Mouse (Mus musculus): Measurements from ENCODE around the gene Tgfbr3. TPM values are rescaled to one million over a fixed set of nuclear protein-coding genes. Genes with fewer than 3 reads are reported as not detected.

Tgfbr3 gene
- total RNA-seq, 2 experiments from 2014 or later, result 214 to 231 TPM

DNA sequence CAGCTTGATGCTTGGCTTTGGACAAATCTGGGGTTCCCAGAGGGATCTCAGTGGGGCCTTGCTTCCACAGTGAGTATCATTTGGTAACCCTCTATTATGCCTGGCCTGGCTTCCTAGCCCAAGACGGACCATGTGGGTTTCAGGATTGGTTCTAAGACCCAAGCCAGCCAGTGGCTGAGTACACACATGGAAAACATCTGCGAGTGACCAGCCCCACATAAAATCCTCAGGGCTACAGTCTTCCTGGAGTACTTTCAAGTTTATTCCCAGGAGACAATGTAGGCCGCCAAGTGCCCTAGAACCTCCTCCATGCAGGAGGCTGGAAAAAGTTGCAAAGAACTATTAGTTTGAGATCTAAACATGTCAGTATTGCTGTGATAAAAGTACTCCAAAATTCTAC lies 172.6 kb downstream of the Tgfbr3 start:
- no peak for DNase-seq (ENCODE audit: low spot score in 2 of 2)

DNA sequence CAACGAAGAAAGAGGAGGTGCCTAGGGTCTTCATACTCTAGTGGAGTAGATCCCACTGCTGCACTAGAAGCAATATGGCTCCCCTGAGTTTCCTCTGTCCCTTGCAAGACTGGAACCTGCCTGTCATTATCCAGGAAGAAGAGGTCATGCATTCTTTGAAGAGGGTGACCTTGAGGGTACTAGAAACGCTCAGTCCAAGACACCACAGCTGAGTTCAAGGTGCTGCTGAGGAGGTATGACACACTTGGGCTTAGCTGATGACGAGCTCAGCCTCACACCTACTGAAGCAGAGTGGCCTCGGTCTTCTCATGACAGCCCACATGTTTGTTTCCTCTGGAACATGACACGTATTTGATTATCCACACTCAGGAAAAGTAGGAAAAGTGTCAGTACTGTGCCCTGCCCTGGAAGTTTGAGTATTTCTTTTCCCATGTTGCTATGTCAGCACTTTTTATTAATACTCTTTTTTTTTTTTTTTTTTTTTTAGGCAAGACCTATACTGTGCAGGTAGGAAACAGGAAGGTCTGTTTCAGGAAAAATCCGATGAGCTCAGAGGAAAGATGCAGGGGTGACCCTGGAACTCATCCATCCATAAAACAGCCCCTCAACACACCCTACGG lies 176.7 kb downstream of the Tgfbr3 start:
- no peak for DNase-seq (ENCODE audit: low spot score in 2 of 2)

DNA sequence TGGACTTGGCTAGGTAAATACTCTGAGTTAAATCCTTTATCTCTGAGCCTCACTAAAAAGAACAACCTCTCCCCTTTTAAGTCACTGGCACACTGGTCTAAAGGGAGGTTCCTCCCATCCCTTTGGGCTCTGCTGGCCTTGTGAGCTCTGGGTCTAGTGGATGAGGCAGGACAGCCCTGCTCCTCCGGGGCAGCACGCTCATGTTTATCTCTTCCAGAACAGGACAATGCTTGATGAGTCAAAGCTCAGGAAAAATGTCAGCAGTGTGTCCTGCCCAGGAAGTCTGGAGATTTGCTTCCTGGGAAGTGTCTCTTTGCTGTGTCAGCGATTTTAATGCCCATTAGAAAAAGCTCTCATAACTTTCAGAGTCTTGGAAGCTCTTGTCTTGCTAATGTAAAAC lies 177.6 kb downstream of the Tgfbr3 start:
- DNase-seq (ENCODE audit: low spot score in 2 of 2), result no peak

DNA sequence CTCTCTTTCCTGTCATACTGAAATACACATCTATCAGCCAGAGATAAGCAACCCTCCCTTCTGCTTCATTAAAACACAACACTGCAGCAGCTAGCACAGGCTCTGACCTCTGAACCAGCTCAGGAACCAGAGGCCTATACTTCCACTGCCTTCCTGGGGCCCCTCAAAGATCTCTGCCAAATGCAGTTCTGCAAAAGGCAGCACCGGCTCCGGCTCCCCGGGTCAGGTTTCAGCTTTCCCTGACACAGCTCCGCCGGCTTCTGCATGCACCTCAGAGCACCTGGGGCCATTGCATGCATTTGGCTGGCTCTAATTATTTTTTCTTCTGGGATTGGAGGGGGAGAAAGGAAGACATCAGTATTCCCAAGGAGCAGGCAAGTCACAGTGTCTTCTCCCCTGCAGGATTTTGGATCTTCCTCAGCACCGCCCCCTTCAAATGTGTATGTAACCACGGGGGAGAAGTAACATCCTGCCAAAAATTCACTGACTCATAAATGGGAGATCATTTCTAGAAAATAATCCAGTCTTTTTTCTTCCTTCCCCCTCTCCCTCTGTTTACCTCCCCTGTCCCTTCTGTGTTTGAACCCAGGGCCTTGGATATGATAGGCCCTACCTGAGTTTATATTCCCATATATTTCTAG lies 178.4 kb downstream of the Tgfbr3 start:
- DNase-seq (ENCODE audit: low spot score in 2 of 2), result no peak

DNA sequence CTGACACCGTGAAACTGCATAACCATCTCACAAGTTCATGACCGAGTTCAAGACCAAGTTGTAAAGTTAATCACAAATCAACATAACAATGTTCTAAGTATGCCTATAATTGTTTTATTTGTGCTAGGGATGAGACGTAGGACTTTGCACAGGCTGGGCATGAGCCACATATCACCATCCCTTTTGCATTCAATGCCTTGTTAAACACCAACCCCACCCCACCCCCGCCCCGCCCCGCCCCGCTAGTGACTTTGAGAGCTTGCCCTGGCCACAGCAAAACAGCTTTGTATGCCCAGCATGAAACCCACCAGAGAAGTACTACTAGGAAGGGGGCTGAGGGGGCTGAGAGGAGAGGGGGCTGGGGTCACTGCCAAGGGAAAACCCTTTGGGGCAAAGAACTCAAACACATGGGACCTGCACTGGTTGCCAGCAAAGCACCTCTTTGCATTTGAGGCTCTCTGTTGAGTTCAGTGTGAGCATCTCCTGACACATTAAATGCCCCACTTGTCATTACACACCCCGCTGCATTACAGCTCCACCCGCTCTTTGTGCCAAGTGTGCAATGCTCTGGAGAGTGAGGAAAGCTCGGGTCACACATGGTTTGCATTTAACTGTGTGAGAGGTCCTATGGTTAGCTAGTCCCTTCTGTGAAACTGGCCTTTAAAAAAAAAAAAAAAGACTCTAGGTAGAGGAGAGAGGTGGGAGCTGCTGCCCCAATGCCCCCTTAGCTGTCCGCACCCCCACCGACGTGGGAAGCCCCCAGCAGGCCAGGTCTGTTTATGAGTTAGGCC lies 179.1 kb downstream of the Tgfbr3 start:
- DNase-seq (ENCODE audit: low spot score in 2 of 2), result no peak

DNA sequence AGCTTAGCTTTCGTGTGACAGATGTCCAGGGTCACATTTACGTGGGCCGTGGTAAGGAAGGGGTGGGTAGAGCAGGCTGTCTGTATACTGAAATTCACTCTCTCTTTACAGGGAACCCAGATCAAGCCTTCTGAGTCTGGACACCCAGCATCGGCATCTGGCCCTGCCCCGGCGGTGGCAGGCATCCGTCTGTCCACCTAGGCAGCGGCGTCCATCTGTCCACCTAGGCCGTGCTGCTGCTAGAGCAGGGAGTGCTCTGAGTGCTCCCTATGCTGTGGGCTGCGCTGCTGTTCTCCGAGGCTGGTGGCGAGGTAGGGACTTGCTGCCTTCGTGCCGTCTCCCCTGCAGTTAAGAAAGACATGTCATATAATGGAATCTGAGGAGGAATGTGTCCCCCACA lies 180.0 kb downstream of the Tgfbr3 start:
- no peak for DNase-seq (ENCODE audit: low spot score in 2 of 2)

DNA sequence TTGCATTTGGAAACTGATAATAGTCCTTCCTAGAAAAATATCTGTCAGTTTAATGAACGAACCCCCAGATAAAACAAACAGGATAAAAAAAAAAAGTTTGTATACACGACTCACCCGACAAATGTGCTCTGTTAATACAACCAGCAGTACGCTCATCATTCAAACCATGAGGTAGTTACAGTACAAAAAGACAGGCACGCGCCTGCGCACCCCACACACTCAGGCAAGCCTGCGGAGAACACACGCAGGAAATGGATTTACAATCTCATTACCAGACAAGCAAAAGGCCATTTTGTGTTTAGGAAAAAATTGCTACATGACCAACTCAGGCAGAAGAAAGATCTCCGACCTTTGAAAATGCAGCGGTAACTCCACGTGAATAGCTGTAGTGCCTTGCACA lies 182.6 kb downstream of the Tgfbr3 start:
- no peak for DNase-seq (ENCODE audit: low spot score in 2 of 2)

DNA sequence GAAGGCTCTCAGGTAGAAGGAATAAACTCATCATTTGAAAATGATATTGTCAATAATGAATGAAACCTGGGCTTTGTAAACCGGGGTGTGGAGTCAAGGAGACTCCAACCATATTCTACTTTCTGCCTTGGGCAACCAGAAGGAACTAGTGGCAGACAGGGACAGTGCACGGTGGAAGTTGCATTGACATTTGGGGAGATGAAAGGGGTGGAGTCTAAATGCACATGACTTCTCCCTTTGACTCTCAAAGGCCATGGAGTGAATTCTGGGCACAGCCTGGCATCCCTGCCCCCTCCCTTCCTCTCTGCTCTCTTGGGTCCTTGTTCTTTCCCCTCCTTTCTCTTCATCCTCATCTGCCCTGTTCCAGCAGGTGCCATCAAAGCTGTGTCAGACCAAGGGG lies 183.3 kb downstream of the Tgfbr3 start:
- DNase-seq (ENCODE audit: low spot score in 2 of 2), result no peak

DNA sequence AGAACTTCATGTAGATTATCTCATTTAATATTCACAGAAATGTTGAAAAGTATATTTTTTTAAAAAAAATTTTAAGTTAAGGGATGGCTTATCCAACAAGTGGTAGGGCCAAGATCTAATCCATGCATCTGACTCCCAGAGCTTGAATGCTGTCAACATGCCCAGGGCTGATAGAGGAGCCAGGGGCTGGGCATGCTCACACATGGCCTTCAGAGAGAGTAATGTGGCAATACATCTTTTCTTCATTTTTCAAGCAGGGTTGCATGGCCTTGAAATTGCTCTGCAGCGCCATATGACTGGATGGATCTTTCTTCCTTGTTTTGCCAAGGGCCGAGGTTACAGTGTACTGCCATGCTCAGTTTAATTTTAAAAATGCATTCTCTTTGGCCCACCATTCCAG lies 185.8 kb downstream of the Tgfbr3 start:
- no peak for DNase-seq (ENCODE audit: low spot score in 2 of 2)

DNA sequence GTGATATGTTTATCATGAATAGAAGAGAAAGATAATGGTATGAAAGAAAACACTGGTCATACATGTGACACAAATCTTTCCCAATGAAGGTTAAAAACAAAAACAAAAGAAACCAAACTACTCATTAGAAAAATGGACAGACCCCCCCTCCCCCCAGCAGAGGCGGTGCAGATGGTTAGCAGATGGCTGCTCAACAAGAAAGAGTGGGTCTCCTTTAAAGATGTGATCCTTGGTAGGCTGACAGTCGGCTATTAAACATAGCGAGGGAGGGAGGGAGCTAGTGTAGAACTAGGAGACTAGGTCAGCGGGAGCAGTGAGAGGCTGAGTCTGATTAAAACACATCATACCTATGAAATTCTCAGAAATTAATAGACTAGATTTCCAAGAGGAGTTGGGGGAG lies 186.5 kb downstream of the Tgfbr3 start:
- DNase-seq (ENCODE audit: low spot score in 2 of 2), result no peak

DNA sequence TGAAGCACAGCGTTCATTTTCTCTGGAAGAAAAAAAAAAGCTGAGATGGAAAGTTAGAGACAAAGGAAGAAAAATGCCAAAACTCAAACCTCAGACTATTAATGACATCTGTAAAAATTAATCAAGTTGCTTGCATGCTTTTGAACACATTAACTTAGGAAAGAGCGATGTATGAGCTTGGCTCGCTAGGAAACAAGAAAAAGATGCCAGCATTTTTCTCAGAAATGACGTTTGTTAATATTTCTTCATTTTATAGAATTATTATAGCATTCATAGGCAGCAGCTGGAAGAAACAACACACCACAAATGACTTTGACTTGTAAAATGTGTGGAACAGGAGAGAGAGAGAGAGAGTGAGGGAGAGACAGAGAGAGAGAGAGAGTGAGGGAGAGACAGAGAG lies 187.7 kb downstream of the Tgfbr3 start:
- DNase-seq (ENCODE audit: low spot score in 2 of 2), result no peak

DNA sequence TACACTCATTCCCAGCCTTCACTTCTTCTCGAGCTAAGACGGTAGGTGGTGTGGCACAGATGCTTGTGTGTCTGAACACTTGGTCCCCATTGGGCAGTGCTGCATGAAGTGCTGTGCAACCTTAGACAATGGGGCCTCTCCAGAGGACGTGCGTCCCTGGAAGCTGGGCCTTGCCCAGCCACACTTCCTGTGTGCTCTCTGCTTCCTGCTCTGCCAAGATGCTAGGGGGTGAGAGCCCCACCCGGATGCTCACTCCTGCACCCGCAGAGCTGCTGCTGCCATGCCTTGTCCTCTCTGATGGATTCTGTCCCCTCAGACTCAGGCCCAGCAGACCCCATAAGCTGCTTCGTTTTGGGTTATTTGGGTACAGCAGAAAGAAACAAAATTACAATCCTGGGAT lies 188.3 kb downstream of the Tgfbr3 start:
- no peak for DNase-seq (ENCODE audit: low spot score in 2 of 2)

DNA sequence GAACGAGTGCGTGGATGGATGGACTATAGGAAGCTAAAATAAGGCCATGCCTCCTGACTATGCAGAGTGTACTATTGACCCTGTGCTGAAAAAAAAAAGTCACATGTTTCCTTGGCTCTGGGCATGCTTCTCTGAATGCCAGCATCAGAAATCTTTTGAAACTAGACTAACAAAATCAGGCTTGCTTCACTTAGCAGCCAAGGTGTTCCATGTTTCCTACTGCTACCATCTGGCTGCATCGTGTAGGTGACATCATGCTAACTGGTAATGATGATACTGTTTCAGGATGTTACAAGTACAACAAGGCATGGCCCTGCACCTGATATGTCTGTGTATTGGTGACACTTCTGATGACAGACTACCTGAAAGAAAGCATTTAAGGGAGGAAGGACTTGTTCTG lies 189.8 kb downstream of the Tgfbr3 start:
- DNase-seq (ENCODE audit: low spot score in 2 of 2), result no peak

DNA sequence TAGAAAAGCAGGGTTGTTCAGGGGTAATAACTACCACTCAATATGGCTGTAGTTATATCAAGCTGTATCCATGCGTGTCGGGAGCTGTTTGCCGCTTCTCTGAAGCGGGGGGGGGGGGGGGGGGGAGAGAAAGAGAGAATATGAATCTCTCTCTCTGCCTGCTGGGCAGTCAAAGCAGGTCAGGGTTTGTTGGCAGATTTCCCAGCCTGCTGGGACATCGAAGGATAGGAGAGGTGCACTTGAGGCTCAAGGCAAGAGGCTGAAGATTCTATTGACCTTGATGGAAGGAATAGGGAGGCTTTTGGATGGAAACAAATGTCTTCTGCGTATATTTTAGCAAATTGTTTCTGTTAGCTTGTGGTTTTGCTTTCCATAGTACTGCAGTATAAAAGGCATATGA lies 190.4 kb downstream of the Tgfbr3 start:
- no peak for DNase-seq (ENCODE audit: low spot score in 2 of 2)

DNA sequence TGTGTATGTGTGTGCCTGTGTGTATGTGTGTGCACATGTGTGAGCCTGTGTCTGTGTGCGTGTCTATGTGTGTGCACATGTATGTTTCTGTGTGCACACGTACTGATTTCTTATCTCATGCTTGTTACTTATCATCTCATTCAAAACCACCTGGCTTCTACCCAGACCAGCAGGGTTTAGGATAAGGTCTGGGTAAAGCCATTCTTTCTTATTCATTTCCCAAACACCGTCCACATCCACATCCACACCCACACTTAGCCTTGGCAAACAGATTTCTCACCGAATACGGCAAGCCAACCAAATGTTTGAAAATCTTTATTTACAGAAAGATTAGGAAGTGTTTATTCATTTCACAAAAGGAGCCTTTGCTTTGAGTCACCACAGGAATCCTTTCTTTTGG lies 191.4 kb downstream of the Tgfbr3 start:
- DNase-seq (ENCODE audit: low spot score in 2 of 2), result no peak

DNA sequence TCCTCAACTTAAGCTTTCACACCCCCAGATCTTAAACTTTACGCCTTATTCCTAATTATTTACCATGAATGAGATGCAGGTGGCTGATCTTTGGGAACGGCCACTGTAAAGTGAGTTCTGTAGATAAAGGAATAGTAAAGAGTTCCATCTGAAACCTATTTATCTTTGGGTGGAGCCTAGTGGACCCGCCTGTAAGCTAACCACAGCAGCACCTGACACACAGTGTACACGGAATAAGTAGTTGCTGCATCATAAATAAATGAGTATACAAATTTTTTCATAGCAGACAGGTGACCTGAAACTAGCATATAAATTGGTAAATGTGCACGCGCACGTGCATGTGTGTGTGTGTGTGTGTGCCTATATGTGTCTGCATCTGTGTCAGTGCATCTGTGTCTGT lies 192.1 kb downstream of the Tgfbr3 start:
- no peak for DNase-seq (ENCODE audit: low spot score in 2 of 2)

DNA sequence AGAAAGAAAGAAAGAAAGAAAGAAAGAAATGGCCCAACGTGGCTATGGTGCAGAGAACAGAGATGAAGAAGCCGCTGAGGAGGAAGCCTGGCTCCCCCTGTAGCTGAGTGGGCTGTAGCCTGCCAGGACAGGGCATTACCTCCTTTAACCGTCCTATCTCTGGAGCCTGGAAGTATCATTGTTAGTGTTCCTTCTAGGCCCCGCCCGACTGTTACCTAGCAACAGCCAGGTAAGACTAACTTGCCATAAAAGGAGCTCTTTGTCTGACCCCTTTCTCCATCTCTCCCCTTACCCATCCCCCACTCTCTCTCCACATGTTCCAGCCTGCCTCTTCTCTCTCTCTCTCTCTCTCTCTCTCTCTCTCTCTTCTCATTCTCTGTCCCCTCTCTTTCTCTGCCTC lies 195.2 kb downstream of the Tgfbr3 start:
- DNase-seq (ENCODE audit: low spot score in 2 of 2), result no peak

DNA sequence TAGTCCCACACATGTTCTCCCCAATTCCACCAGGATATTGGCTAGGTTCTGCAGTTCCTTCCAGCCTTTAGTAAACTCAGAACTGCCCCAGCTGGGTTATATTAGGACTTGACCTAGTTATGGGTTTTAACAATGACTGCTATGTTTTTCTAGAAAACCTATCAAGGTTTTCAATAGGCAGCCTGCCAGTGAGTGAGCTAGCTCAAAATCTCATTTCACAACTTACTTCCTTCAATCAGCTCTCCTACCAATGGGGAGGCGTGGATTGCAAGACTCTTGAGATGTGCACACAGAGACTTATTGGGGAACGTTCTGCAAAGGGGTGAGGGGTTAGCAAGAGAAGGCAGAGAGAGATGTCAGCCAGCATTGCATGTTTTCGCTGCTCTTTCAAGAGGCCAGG lies 196.2 kb downstream of the Tgfbr3 start:
- DNase-seq (ENCODE audit: low spot score in 2 of 2), result no peak

DNA sequence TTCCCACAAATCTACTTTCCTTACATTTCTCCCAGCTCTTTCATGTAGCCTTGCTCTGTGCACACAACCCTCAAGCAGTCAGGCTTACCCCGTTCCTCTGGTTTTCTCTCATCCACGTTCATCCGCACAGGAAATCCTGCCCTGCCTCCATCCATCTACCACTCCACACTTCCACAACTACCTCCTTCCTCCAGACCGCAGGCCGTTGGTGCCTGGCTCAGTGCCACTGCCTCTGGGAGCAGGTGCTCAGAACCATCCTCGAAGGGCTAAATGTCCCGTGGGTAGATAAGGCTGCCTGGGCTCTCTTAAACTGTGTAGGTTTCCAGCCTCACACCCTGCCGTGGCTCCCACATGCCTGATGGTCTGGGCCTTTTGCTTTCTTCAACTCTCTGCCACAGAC lies 197.3 kb downstream of the Tgfbr3 start:
- DNase-seq (ENCODE audit: low spot score in 2 of 2), result no peak

DNA sequence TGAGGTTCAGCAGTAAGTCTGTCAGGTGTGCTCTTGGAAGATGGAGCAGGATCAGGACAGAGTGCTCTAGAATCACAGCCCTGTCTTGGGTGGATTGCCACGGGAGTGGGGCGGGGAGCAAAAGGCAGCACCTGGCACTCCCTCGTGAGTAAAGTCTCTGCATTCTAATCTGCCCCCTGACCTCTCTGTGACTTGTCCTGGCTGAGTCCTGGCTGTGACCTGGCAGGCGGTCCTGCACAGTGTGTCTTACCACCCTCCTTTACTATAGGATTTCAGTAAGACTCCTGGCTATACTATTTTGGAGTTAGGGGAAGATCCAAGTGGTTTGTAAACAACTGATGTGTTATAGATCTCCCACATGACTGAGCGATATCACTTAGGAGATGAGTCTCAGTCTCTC lies 199.5 kb downstream of the Tgfbr3 start:
- no peak for DNase-seq (ENCODE audit: low spot score in 2 of 2)

DNA sequence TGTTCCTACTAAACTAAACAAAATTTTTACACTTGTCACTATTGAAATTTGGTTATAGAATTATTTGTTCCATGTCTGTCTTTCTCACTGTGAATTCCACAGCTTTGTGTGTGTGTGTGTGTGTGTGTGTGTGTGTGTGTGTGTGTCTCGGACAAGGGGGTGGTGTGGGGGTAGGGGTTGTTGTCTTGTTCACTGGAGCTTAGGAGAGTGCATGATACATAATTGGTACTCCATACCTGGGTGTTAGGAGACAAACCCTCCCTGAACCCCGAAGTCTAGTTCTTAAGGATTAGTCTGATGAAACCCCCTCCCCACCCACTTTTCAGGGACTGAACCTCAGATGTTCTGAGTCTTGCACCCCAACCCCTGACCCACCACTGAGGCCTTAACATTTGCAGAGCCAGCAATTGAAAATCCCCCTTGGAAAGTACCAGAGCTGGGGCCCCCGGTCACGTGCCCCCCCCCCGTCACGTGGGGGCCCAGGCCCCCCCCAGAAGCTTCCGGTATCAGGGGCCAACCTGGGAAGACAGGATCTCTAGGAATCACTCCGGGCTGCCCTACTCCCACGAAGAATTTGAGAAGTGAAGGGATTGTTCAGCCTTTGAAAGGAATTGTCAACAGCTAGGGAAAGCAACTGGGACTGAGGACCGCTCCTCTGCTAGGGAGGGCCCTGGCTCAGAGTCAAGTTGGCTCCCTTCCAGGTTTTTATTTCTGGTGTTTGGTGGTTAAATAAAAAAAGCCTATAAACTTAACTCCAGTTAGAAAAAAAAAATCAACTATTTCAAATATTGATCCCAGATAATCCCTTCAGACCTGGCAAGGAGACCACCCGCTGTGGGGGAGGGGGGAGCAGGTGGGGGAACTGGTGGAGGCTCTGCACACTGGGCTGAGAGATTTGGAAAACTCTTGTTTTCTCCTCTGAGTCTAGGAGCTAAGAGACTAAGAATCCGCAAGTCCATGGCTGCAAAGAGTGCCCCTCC lies 201.3 kb downstream of the Tgfbr3 start:
- DNase-seq (ENCODE audit: low spot score in 2 of 2), result peak in 1 of 2 experiments; percentile 52

Measured in adrenal gland, postnatal 4 days (tissue).